Mouse (Mus musculus) embryonic facial prominence, embryonic 14.5 days (tissue): Measurements from ENCODE around the gene Bola3. TPM values are rescaled to one million over a fixed set of nuclear protein-coding genes. Genes with fewer than 3 reads are reported as not detected.

Experiments used
- ATAC-seq: fragments of 200-750 bp; cut with Nextera tagmentation; 2 replicates; pipeline ENCODE4 v1.8.0; 2017; ENCODE audit warnings: low read depth, moderate number of reproducible peaks, moderate TSS enrichment
- DNase-seq: peaks from one replicate; pipeline ENCODE4 v3.0.0-alpha.2; 2015; ENCODE audit warnings: low spot score
- H3K27ac ChIP-seq: fragments of 300-500 bp; sonication (generic); replicated peaks from 2 replicates; pipeline ENCODE4 v1.5.1; 2014; ENCODE audit warnings: low read depth, mild to moderate bottlenecking, low read length, moderate library complexity
- H3K27me3 ChIP-seq: fragments of 300-500 bp; sonication (generic); replicated peaks from 2 replicates; pipeline ENCODE4 v1.6.1; 2014; ENCODE audit warnings: low read length; ENCODE audit not compliant: control insufficient read depth, insufficient read depth
- H3K36me3 ChIP-seq: fragments of 300-500 bp; sonication (generic); 2 replicates; pipeline ENCODE4 v1.6.1; 2014; ENCODE audit warnings: low read length, mixed read lengths; ENCODE audit not compliant: control insufficient read depth, insufficient read depth
- H3K4me1 ChIP-seq: fragments of 300-500 bp; sonication (generic); 2 replicates; pipeline ENCODE4 v1.6.1; 2014; ENCODE audit warnings: antibody characterized with exemption, low read length; ENCODE audit not compliant: control insufficient read depth, insufficient read depth
- H3K4me2 ChIP-seq: fragments of 300-500 bp; sonication (generic); 2 replicates; pipeline ENCODE4 v1.6.1; 2014; ENCODE audit warnings: low read depth, mild to moderate bottlenecking, low read length, moderate library complexity, mixed read lengths
- H3K4me3 ChIP-seq: fragments of 300-500 bp; sonication (generic); 2 replicates; pipeline ENCODE4 v1.5.1; 2014; ENCODE audit warnings: low read depth, mild to moderate bottlenecking, low read length
- H3K9ac ChIP-seq: fragments of 300-500 bp; sonication (generic); 2 replicates; pipeline ENCODE4 v1.6.1; 2014; ENCODE audit warnings: low read depth, mild to moderate bottlenecking, low read length, moderate library complexity, mixed read lengths
- H3K9me3 ChIP-seq: fragments of 300-500 bp; sonication (generic); 2 replicates; pipeline ENCODE4 v1.6.1; 2016; ENCODE audit warnings: low read length; ENCODE audit not compliant: control insufficient read depth
- WGBS: fragments of 180-500 bp; shearing (Covaris S2); extraction: QIAGEN DNeasy Blood & Tissue Kit; methylation state at CpG from one replicate; pipeline ENCODE4 v1.1.7; 2014; 5-methylcytosine and 5-hydroxymethylcytosine counted together
- polyA plus RNA-seq: library from polyadenylated mRNA; unstranded; fragments of >200 nt; fragmentation: Nextera tagmentation; extraction: Ambion mirVana; gene quantifications from 2 replicates; pipeline ENCODE4 v1.2.1, GENCODE M21; 2014

Bola3 gene
- polyA plus RNA-seq, 1 experiment from 2014 or later: 154 TPM

- Histone ChIP-seq H3K36me3 (peaks cover 30% of the 10 kb centered on the region), H3K4me1 (peaks cover 9% of the 10 kb centered on the region), H3K27ac (no peak overlapping the region), H3K9me3 (no peaks in the 10 kb centered on the region), H3K9ac (no peak overlapping the region), H3K4me3 (no peak overlapping the region), H3K4me2 (no peak overlapping the region), H3K27me3 (no peaks in the 10 kb centered on the region)
- 81% methylated on average over 7 of the region's 7 CpGs for WGBS
- DNase-seq (no peak), ATAC-seq (no peak)
These were observed 2.7 kb downstream of the Bola3 start for GRCm38 (mm10) chr6:83351490-83352160.

GRCm38 (mm10) chr6:83352666-83353410, 3.9 kb downstream of the Bola3 start:
- Histone ChIP-seq H3K9me3 (no peaks in the 10 kb centered on the region), H3K27ac (no peak overlapping the region), H3K4me2 (no peak overlapping the region), H3K36me3 (peaks cover 34% of the 10 kb centered on the region), H3K9ac (no peak overlapping the region), H3K4me1 (peaks cover 9% of the 10 kb centered on the region), H3K27me3 (no peaks in the 10 kb centered on the region), H3K4me3 (no peak overlapping the region)
- 93% methylated on average over 24 of the region's 24 CpGs for WGBS
- ATAC-seq (no peak), DNase-seq (no peak)

- Histone ChIP-seq H3K9ac (no peak overlapping the region), H3K27me3 (no peaks in the 10 kb centered on the region), H3K4me3 (no peak overlapping the region), H3K4me1 (peaks cover 3% of the 10 kb centered on the region), H3K36me3 (peaks cover 52% of the 10 kb centered on the region), H3K9me3 (no peaks in the 10 kb centered on the region), H3K27ac (no peak overlapping the region), H3K4me2 (no peak overlapping the region)
- WGBS: 78% methylated on average over 9 of the region's 9 CpGs
- DNase-seq (no peak), ATAC-seq (no peak)
These were observed 6.2 kb downstream of the Bola3 start for GRCm38 (mm10) chr6:83354856-83355781.

GRCm38 (mm10) chr6:83356569-83357138, 7.7 kb downstream of the Bola3 start:
- no peak overlapping the region for H3K9ac ChIP-seq
- no peak overlapping the region for H3K4me3 ChIP-seq
- H3K27ac ChIP-seq: no peak overlapping the region
- WGBS: 26% methylated on average over 7 of the region's 7 CpGs
- peaks cover 67% of the 10 kb centered on the region for H3K36me3 ChIP-seq
- DNase-seq: peak; percentile 85
- no peak overlapping the region for H3K4me2 ChIP-seq
- H3K27me3 ChIP-seq: no peaks in the 10 kb centered on the region
- peak; percentile 51; the same call in 1 of the 2 replicates for ATAC-seq
- no peaks in the 10 kb centered on the region for H3K4me1 ChIP-seq
- no peaks in the 10 kb centered on the region for H3K9me3 ChIP-seq

- Histone ChIP-seq H3K27ac (no peak overlapping the region), H3K36me3 (peaks cover 67% of the 10 kb centered on the region)
- 95% methylated on average over 10 of the region's 10 CpGs for WGBS
These were observed 8.5 kb downstream of the Bola3 start for GRCm38 (mm10) chr6:83357436-83357835.

GRCm38 (mm10) chr6:83361523-83362248, 12.7 kb downstream of the Bola3 start:
- ATAC-seq: no peak
- no peak overlapping the region for H3K4me3 ChIP-seq

More at GRCm38 (mm10) chr6:83357436-83357835, 8.5 kb downstream of the Bola3 start:
- ATAC-seq: no peak
- no peak for DNase-seq
- no peaks in the 10 kb centered on the region for H3K9me3 ChIP-seq
- no peak overlapping the region for H3K9ac ChIP-seq
- no peaks in the 10 kb centered on the region for H3K27me3 ChIP-seq
- H3K4me2 ChIP-seq: no peak overlapping the region
- H3K4me3 ChIP-seq: no peak overlapping the region
- no peaks in the 10 kb centered on the region for H3K4me1 ChIP-seq

GRCm38 (mm10) chr6:83363075-83363474, 14.1 kb downstream of the Bola3 start:
- no peaks in the 10 kb centered on the region for H3K9me3 ChIP-seq
- ATAC-seq (no peak), DNase-seq (no peak)
- no peak overlapping the region for H3K4me3 ChIP-seq
- H3K36me3 ChIP-seq: peaks cover 73% of the 10 kb centered on the region
- H3K27me3 ChIP-seq: no peaks in the 10 kb centered on the region
- no peak overlapping the region for H3K4me2 ChIP-seq
- 89% methylated on average over 12 of the region's 12 CpGs for WGBS
- H3K4me1 ChIP-seq: no peaks in the 10 kb centered on the region
- H3K27ac ChIP-seq: no peak overlapping the region
- H3K9ac ChIP-seq: no peak overlapping the region

More at GRCm38 (mm10) chr6:83361523-83362248, 12.7 kb downstream of the Bola3 start:
- Histone ChIP-seq H3K27ac (no peak overlapping the region), H3K9ac (no peak overlapping the region), H3K4me1 (no peaks in the 10 kb centered on the region), H3K4me2 (no peak overlapping the region), H3K9me3 (no peaks in the 10 kb centered on the region), H3K27me3 (no peaks in the 10 kb centered on the region), H3K36me3 (peaks cover 66% of the 10 kb centered on the region)
- DNase-seq: no peak
- 69% methylated on average over 11 of the region's 11 CpGs for WGBS
